8 mouse cellular contexts compared by ENCODE assay signal in genomic region chr2:3473891-3474290, GRCm38 (mm10). TPM values are rescaled to one million over a fixed set of nuclear protein-coding genes. Genes with fewer than 3 reads are reported as not detected.
A peak's percentile ranks its signal among the peaks of the same experiment; 100 is the strongest.
DNase-seq lines count a peak whose midpoint lies in the region; ATAC-seq and TF ChIP-seq lines count a peak whose summit lies in the region.

No protein-coding gene starts in this region.

- H3K4me2 ChIP-seq in intestine, embryonic 14.5 days (ENCODE audit: low read length), result peak overlapping the region; percentile 82
- H3K4me2 ChIP-seq in neural tube, embryonic 14.5 days (ENCODE audit: low read depth, low read length), result peak overlapping the region; percentile 44

- 3% methylated on average over 12 of the region's 12 CpGs for WGBS in liver, adult 2 months
- under 1% methylated on average over 12 of the region's 12 CpGs for WGBS in intestine, embryonic 14.5 days
- 1% methylated on average over 12 of the region's 12 CpGs for WGBS in neural tube, embryonic 14.5 days

- DNase-seq in liver, adult 2 months (ENCODE audit: extremely low read depth, low read depth, low spot score), result no peak
- DNase-seq in liver, result no peak
- peak; percentile 7 for DNase-seq in embryo, embryonic 11.5 days (ENCODE audit: low read depth, low spot score)
- DNase-seq in intestine, embryonic 14.5 days (ENCODE audit: low spot score), result no peak
- no peak for DNase-seq in gastrocnemius, postnatal 10 days
- DNase-seq in kidney, adult 9 months, result no peak
- no peak for DNase-seq in urinary bladder, postnatal 36 days (ENCODE audit: low spot score in 2 of 2)

- no peak overlapping the region for H3K27ac ChIP-seq in liver, adult 2 months (replicated peaks; ENCODE audit: insufficient read depth, low read depth, low read length)
- peak overlapping the region; percentile 78; the same call in 1 of the 2 replicates for H3K27ac ChIP-seq in intestine, embryonic 14.5 days (ENCODE audit: low read depth)
- no peak overlapping the region for H3K27ac ChIP-seq in neural tube, embryonic 14.5 days (ENCODE audit: low read depth, low read length)

- no peak overlapping the region for H3K9ac ChIP-seq in liver, adult 2 months (ENCODE audit: low read depth, low read length)
- peak overlapping the region; percentile 72 for H3K9ac ChIP-seq in intestine, embryonic 14.5 days (ENCODE audit: low read length)
- peak overlapping the region; percentile 80 for H3K9ac ChIP-seq in neural tube, embryonic 14.5 days (replicated peaks; ENCODE audit: low read depth, low read length)

- no peaks in the 10 kb centered on the region for H3K27me3 ChIP-seq in liver, adult 2 months (ENCODE audit: control insufficient read depth, insufficient read depth, low read length)
- H3K27me3 ChIP-seq in intestine, embryonic 14.5 days (replicated peaks; ENCODE audit: control insufficient read depth, insufficient read depth, low read length), result no peaks in the 10 kb centered on the region
- no peaks in the 10 kb centered on the region; the same call in 1 of the 2 replicates for H3K27me3 ChIP-seq in neural tube, embryonic 14.5 days (ENCODE audit: control insufficient read depth, insufficient read depth, low read length)

- H3K4me3 ChIP-seq in liver, adult 2 months (ENCODE audit: insufficient read depth, low read depth, low read length), result 0 out of 2 replicates have a peak overlapping the region, but pooled peaks have one; percentile 65
- peak overlapping the region; percentile 94 for H3K4me3 ChIP-seq in intestine, embryonic 14.5 days (ENCODE audit: low read depth, low read length)
- peak overlapping the region; percentile 100 for H3K4me3 ChIP-seq in neural tube, embryonic 14.5 days (ENCODE audit: low read depth, low read length)

- no peaks in the 10 kb centered on the region for H3K9me3 ChIP-seq in intestine, embryonic 14.5 days (ENCODE audit: control insufficient read depth, low read length)
- no peaks in the 10 kb centered on the region for H3K9me3 ChIP-seq in neural tube, embryonic 14.5 days (ENCODE audit: control insufficient read depth, low read length)

- H3K79me2 ChIP-seq in liver, adult 2 months (ENCODE audit: control insufficient read depth, insufficient read depth, low read length), result no peaks in the 10 kb centered on the region

- H3K4me1 ChIP-seq in liver, adult 2 months (ENCODE audit: control insufficient read depth, insufficient read depth, low read length), result peaks cover 7% of the 10 kb centered on the region
- H3K4me1 ChIP-seq in intestine, embryonic 14.5 days (replicated peaks; ENCODE audit: control insufficient read depth, insufficient read depth, low read length), result peaks cover 13% of the 10 kb centered on the region
- H3K4me1 ChIP-seq in neural tube, embryonic 14.5 days (ENCODE audit: control insufficient read depth, insufficient read depth, low read length), result peaks cover 9% of the 10 kb centered on the region

- no peaks in the 10 kb centered on the region for H3K36me3 ChIP-seq in liver, adult 2 months (ENCODE audit: control insufficient read depth, insufficient read depth, low read length)
- H3K36me3 ChIP-seq in intestine, embryonic 14.5 days (ENCODE audit: control insufficient read depth, insufficient read depth, low read length), result peaks cover 4% of the 10 kb centered on the region; the same call in 1 of the 2 replicates
- H3K36me3 ChIP-seq in neural tube, embryonic 14.5 days (ENCODE audit: control insufficient read depth, insufficient read depth, low read length), result no peaks in the 10 kb centered on the region

- no peak for TF ChIP-seq POLR2A in liver, adult 2 months (IDR thresholded peaks at IDR 0.05; ENCODE audit: extremely low read depth, insufficient read depth, low read length)

- no peak for TF ChIP-seq CTCF in liver, adult 2 months (IDR thresholded peaks at IDR 0.05; ENCODE audit: low read depth, low read length)

- ATAC-seq in intestine, embryonic 14.5 days (replicated peaks; ENCODE audit: low FRiP score, low TSS enrichment, low read depth), result no peak
- ATAC-seq in neural tube, embryonic 14.5 days (ENCODE audit: low read depth), result no peak

RNA-seq across cellular contexts. Expression of gene Suv39h2, which starts 0.9 kb away (rescaled TPM):
- total RNA-seq in liver, adult 2 months (2014; rRNA removed), result 0.27 and 0.46 TPM in 2 replicates
- 0.12 and 0.13 TPM in 2 replicates for polyA plus RNA-seq in liver, adult 2 months (2012; rRNA removed)
- 15.3 and 16.0 TPM in 2 replicates for polyA plus RNA-seq in intestine, embryonic 14.5 days (2014; fragmentation: Nextera tagmentation; extraction: Ambion mirVana)
- polyA plus RNA-seq in neural tube, embryonic 14.5 days (2014; fragmentation: Nextera tagmentation; extraction: Ambion mirVana), result 7.8 and 10.1 TPM in 2 replicates
- 1 to 10 TPM; 1.3 to 1.8 TPM for total RNA-seq in gastrocnemius, postnatal 10 days (2021)

RNA-seq across cellular contexts. Expression of gene Gm45902, which starts 38.7 kb away (rescaled TPM):
- total RNA-seq in liver, adult 2 months (2014; rRNA removed), result 1.1 and 1.3 TPM in 2 replicates
- 0.45 and 0.61 TPM in 2 replicates for polyA plus RNA-seq in liver, adult 2 months (2012; rRNA removed)
- 4.8 and 5.1 TPM in 2 replicates for polyA plus RNA-seq in intestine, embryonic 14.5 days (2014; fragmentation: Nextera tagmentation; extraction: Ambion mirVana)
- polyA plus RNA-seq in neural tube, embryonic 14.5 days (2014; fragmentation: Nextera tagmentation; extraction: Ambion mirVana), result 7.5 and 8.8 TPM in 2 replicates
- 1 to 10 TPM; 1.2 to 1.9 TPM for total RNA-seq in gastrocnemius, postnatal 10 days (2021)

RNA-seq across cellular contexts. Expression of gene Hspa14, which starts 38.7 kb away (rescaled TPM):
- total RNA-seq in liver, adult 2 months (2014; rRNA removed), result 14.9 and 17.4 TPM in 2 replicates
- 9.5 and 12.3 TPM in 2 replicates for polyA plus RNA-seq in liver, adult 2 months (2012; rRNA removed)
- polyA plus RNA-seq in intestine, embryonic 14.5 days (2014; fragmentation: Nextera tagmentation; extraction: Ambion mirVana), result 113 and 119 TPM in 2 replicates
- polyA plus RNA-seq in neural tube, embryonic 14.5 days (2014; fragmentation: Nextera tagmentation; extraction: Ambion mirVana), result 63.8 and 66.5 TPM in 2 replicates
- 10 to 100 TPM; 20.2 to 23.9 TPM for total RNA-seq in gastrocnemius, postnatal 10 days (2021)

RNA-seq across cellular contexts. Expression of gene Cdnf, which starts 38.9 kb away (rescaled TPM):
- total RNA-seq in liver, adult 2 months (2014; rRNA removed), result 0.46 and 0.47 TPM in 2 replicates
- polyA plus RNA-seq in liver, adult 2 months (2012; rRNA removed), result 0.20 TPM in 1 of 2 replicates, not detected in the other
- 0.22 TPM in 2 replicates for polyA plus RNA-seq in intestine, embryonic 14.5 days (2014; fragmentation: Nextera tagmentation; extraction: Ambion mirVana)
- 0.11 and 0.12 TPM in 2 replicates for polyA plus RNA-seq in neural tube, embryonic 14.5 days (2014; fragmentation: Nextera tagmentation; extraction: Ambion mirVana)
- 10 to 100 TPM; 13.3 to 14.0 TPM for total RNA-seq in gastrocnemius, postnatal 10 days (2021)

RNA-seq across cellular contexts. Expression of gene Dclre1c, which starts 50.0 kb away (rescaled TPM):
- total RNA-seq in liver, adult 2 months (2014; rRNA removed), result 5.6 and 5.8 TPM in 2 replicates
- polyA plus RNA-seq in liver, adult 2 months (2012; rRNA removed), result 1.2 and 1.8 TPM in 2 replicates
- 7.2 and 7.8 TPM in 2 replicates for polyA plus RNA-seq in intestine, embryonic 14.5 days (2014; fragmentation: Nextera tagmentation; extraction: Ambion mirVana)
- polyA plus RNA-seq in neural tube, embryonic 14.5 days (2014; fragmentation: Nextera tagmentation; extraction: Ambion mirVana), result 8.7 and 9.8 TPM in 2 replicates
- total RNA-seq in gastrocnemius, postnatal 10 days (2021), result 1 to 10 TPM; 2.9 to 4.5 TPM
